Mouse (Mus musculus) kidney, postnatal 25 days (tissue): ENCODE data around the gene Ablim1.

Experiments
- DNase-seq, 2 experiments: peaks; one replicate each; pipeline ENCODE4 v3.0.0; 2021; ENCODE audit warnings: mixed read lengths in 2 of 2

Gene Ablim1

DNA sequence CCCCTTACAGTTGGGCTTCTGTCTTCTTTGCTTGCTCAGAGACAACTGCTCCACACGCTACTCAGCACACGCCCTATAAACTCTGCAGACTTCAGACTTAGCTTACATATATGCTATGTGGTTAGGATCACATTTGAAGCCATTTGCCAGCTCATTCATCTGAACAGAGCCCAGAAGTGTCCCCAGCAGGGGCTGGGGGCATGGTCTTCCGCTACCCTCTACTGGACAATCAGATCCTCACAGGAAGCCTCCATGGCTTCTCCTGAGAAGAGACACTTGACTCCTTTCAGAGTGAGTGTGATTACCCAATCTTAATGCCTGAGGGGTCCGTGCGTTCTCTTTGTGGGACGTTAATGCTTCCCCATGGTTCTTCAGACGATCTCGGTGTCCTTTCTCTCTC is 59.6 kb downstream of the Ablim1 start:
- DNase-seq: peak in 1 of 2 experiments; percentile 28

DNA sequence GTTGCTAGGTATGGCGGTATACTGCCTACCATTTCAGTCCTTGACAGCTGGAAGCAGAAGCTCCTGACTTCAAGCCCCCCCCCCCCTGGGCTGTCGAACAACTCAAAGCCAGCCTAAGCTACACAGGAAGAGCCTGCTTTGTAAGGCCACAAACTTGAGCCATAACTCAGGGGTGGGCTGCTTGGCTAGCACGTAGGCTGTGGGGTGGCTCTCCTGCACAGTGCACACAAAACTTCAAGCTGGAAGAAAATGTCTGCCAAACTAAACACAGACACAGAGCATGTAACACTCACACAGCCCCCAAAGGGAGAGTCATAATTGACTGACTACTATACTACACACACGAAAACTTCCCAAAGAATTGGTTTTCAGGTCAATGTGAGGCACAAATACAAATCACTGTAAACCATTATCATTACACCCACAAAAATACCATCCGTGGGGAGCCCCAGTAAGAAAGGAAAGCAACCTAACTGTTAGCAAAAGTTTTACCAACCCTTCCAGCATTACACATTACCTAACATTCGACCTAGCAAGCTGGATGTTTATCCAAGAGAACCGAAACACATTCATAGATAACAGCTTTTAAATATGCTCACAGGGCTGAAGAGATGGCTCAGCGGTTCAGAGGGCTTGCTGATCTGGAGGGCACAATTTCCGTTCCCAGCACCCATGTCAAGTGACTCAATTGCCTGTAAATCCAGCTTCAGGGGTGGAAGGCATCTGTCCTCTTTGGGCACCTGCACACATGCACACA is 61.8 kb downstream of the Ablim1 start:
- peak in 1 of 2 experiments; percentile 8 for DNase-seq

DNA sequence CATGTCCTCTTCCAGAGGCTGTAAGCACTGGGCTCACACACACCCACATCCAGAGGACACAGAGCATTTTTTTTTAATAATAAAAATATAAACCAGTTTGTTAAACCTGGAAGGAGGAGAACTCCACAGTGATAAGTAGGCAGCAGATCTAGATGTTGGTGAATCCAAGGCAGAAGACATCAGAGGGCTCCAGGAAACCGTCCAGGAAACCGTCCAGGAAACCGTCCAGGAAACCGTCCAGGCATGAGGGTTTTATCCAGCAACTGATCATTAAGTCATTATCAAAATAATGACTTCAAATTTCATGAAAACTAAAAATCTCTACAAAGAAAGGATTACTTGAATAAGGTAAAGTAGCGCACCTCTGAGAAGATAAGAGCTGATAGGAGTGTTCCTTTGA is 65.9 kb downstream of the Ablim1 start:
- DNase-seq: no peak

DNA sequence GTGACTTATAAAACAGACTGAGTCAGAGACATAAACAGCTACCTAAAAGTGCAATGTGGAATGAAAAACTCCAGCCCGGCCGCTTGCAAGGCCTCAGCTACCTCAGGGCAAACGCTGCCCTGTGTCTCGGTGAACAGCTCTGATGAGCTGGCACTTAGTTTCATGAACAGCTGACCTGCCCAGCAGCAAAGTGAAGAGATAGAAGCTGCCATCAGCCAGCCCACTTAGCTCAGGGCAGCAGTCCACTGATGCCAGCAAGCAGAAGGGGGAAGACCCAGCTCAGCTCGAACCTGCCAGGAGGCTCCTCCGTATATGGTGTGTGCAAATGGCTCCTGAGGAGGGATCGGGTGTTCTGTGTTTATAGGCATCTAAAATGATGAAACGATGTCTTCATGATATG is 67.5 kb downstream of the Ablim1 start:
- no peak for DNase-seq

DNA sequence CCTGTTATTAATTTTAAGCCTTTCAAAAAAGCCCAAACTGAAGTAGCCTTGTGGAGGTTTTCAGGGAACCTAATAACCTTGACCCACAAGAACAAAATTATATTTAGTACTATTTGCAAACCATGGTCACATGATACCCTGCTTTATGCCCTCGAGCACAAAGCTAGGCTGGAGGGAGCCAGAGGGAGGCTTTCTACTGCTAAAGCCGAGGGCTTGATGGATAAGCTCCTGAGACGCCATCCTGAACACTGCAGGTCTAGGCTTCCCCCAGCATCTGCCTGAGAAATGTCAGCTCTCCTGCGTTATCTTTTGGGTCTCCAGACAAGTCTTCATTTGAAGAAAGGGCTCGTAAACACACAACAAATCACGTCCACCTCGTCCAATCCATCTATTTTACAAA is 70.4 kb downstream of the Ablim1 start:
- no peak for DNase-seq

DNA sequence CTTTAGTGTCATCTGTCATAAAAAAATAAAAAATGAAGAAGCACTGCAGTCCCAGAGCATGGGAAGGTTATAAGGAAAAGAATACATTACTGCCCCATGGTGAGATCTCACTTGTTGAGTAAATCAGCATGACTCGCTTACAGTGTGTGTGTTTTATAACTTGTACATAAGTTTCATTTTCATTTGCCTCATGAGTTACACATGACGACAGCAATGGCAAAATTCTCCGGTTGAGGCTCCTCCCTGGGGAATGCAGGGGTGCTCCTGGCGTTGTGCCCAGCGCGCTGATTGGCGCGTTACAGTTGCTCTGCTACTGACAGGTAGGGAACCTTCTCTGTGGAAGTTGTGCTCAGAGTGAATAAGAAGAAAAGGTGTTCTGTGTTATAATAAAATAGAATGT is 71.1 kb downstream of the Ablim1 start:
- DNase-seq: peak; percentile 37 to 78

DNA sequence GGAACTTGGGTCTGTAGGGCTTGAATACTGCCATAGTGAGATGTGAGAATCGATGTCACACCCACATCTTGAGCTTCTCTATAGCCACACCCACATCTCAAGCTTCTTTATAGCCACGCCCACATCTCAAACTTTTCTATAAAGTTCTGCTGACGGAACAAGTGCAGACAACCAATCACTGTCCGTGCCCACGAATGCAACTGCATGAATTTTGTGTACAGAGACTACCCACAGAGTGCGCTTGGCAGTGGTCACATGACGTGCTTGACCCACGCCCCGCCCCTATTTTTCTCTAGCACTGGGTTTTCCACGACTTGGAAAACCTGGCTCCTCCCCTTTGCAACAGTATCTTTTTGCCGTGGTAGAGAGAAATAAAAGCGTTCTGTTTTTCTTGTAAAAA is 71.5 kb downstream of the Ablim1 start:
- DNase-seq: no peak

DNA sequence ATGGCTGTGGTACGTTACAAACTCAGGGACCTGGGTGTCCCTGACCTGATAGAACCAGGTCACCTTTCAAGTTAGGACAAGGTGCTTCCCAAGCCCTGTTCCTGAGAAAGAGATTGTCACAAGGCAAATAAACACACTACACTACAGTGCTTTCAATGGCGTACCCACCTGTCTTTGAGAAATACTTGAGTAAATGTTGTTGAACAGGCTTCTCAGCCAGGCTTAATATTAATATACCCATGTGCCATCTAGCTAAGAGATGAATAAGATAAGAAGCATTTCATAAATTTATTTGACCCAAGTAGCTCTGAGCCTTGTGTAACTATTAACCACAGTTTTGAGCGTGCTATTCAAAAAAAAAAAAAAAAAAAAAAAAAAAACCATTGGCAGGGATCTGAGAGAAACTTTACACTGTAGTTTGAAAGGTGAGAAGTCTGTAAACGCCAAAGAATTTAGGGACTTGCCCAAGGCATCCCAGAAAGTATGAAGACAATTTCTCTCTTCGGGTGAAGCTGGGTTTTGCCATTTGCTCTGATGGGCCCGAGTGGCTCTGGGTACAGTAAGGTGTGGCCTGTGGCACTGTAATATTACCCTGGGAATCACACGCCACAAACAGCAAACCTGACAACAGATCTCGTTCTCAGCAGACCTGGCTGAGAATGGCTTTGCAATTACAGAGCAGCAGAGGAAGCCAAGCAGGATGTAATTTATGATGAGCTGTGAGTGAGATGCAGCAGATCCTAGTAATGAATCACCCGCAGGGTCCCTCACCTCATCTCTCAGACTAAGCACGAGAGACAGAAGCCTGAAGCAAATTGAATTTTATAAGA is 73.1 kb downstream of the Ablim1 start:
- DNase-seq: no peak

DNA sequence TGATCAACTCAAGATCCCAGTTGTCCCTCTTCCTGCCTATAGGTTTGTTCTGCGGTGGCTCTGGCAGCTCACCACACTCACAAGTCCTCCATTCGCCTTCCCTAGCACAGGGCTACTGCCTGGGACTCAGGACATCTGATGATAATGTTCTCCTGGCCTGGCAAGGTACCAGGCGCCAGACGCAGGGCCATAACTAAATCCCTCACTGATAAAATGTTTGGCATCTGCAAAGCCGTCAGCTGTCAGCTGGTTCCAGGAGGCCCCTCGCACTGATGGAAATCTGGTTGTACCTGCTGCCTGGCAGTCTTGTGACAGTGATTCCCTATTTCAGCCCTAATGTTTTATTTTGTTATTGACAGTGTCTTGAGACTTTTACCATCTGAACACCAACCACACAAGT is 74.5 kb downstream of the Ablim1 start:
- DNase-seq: no peak

DNA sequence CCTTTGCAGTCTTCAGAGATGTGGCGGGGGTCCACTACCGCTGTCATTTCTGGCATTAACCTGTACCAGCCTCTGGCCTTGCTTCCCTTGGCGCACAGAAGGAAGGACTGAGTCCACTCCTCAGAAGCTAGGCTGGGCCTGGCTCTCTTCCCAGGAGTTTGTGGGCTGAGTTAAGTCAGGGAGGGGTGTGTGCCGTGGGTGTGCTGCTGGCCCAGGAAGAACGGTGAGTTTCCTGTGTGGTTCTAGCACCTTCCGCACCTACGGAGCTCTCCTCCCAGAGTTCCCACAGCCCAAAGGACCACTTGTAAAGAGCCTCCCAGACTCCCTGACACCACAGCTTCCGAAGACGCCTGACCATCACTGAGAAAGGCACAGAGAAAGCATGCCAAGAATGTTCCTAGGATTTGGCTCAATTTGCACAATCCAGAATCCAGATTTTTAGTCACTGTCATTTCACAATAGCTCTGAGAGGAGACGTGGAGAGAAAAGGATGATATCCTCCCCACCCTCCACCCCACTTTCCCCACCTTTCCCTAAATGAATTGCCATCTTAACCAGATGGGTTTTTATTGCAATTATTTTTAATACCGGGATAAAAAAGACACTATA is 75.4 kb downstream of the Ablim1 start:
- DNase-seq: peak; percentile 88 to 91

DNA sequence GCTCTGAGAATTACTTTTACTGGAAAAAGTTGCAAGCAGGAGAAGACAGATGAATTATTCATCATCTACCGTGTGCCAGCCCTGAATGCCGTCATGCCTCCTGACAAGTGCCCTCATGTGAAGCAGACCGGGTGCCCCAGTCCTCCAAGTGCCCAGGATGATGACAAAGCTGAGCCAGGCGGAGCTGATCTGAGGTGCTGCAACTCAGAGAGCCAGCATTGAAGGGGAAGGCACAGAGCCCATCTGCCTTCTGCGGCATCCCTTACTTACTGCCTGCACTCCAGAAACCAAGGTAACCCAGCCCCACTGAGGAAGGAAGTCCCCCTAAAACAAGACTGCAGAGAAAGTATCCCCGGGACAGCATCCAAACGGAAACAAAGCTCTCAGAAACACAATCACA is 76.3 kb downstream of the Ablim1 start:
- DNase-seq: peak; percentile 59 to 82

DNA sequence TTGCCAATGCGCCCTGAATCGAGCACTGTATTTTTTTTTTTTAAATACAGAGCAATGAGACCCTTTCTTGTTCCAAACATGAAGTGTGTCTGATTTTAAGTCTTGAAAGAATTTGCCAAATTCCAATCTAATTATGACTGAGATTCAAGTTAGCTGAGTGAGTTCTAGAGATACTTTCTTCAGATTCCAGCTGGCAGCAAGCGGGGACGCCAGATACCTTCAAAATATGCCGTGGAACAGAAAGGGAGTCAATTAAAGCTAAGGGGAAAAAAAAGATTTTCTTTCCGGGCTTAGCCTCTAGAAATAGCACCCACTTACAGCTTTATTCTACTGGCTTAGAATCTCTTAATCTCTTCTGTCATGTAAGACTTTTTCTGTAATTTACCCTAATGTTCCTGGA is 77.2 kb downstream of the Ablim1 start:
- no peak for DNase-seq

DNA sequence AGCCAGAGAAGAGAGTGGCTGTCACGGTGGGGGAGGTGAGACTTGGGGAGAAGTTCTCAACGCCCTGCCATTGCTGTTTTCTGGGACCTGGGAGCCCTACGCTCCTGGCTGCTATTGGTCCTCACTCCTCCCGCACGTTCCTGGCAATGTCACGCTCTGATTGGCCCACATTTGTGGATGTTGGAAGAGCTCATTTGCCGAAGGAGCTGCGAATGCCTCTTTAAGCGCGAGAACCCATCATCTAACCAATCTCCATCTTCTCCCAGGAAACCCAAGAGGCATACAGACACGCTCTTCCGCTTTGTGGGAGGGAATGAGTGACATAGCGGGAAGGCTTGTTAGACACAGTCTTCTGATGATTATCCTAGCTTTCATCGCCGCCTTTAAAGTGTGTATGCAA is 78.1 kb downstream of the Ablim1 start:
- no peak for DNase-seq

DNA sequence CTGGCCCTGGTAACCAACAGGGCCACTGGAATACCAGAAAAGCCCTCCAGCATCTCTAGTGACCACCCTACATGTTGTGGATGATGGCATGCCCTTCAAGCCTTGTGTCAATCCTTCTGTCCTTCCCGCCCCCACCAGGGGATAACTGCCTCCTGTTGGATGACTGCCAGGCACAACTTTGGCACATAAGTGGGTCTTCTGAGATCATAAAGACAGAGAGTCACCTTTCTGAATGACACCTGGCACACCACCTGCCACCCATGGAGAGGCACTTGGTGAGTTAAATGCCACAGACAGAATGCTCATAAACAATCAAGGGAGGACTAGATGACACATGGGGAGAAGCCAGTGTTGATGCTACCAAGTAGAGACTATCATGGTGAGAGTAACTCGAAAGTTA is 78.8 kb downstream of the Ablim1 start:
- no peak for DNase-seq

DNA sequence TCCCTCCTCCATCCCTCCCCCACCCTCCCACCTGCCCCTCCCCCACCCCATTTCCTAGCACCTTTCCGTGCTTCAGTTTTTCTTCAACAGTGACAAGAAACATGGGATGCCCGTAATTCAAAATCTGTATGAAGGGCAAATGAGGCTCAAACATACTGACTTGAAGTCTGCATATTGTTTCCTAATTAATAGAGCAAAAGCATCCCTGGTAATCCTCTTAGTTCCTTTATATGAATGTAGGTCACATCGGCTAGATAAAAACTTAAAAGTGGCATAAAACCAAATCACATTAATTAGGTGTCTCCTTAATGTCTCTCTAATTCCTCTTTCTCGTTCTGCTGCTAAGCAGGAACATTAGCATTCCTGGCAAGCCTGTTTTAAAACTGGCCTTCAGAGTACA is 83.7 kb downstream of the Ablim1 start:
- no peak for DNase-seq

DNA sequence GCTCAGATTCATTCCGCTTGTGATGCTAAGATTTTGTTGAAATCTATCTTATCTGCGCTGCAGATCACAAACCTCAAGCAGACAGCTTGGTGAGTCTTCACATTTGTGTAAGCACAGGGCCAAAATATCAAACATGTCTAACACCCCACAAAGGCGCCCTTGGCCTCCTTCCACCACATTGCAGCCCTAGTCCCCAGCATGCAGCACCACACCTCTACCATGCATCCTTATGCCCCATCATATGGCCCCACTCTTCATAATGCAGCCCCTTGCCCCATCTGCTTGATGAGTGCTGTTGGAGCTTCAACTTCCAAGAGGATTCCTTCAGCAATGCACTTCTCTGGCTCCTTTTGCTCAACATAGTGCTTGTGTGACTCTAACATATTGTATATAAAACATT is 85.6 kb downstream of the Ablim1 start:
- DNase-seq: no peak

DNA sequence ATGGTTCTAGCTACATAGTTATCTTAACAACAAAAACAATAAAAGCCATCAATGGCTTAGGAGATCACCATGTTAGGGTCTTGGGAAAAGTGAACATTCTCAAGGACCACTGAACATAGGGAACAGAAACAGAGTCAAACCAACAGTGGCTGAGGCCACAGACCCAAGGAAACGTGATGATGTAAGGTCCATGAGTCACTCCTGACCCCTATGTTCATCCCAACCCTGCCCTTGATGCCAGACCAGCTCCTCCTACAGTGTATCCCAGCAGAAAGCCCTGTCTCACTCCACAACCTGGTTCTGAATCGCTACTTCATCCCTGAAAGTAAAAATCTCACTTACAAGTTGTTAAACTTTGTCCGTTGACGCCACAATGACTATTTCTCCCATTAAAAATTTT is 86.1 kb downstream of the Ablim1 start:
- DNase-seq: no peak

DNA sequence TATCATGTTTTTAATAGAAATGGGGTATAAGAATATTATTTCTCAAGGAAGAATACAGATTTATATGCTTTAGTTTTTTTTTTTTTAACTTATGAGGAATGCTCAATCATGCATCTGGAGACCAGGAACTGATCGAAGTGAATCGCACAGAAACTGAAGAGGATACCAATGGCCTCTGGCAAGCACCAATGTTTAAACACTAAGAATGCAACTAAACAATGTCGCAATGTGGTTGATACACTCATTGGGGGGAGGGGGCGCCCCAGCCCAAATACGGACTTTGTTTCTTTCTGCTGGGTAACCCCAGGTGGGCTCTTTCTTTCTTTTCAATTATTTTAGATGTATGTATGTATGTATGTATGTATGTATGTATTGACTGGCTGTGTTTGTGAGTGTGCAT is 90.3 kb downstream of the Ablim1 start:
- DNase-seq: no peak

DNA sequence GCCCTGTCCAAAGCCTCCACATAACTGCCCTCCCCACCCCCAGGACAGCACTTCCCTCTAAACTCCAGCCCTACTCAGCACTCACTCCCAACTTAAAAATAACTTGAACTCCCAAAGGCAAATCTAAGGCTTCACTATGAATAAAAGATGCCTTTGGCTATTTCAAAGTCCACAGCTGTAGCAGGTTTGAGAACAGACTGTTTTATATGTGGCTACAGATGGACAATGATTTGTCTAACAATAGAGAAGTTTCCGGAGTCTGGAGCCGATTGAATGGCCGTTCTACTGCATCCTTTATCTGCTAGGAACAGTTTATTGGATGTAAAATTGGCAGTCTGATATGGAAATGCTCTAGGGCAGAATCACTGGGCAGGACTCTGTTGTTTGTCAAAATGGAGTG is 91.0 kb downstream of the Ablim1 start:
- no peak for DNase-seq

DNA sequence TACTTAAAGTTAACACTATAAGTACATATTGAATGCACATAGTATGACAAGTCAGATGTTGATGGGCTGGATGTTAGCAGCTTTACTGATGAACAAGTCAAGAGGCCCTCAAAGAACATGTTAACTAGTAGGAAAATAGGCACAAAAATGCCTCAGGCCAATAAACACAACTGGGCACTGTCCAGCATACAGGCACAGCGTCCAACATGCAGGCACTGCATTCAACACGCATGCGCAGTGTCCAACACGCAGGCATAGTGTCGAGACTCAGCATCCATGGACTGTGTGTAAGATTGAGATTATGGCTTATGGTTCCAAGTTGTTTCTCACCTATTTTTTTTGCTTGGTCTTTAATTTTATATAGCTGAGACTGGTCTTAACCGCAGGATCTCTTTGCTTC is 92.1 kb downstream of the Ablim1 start:
- DNase-seq: no peak

DNA sequence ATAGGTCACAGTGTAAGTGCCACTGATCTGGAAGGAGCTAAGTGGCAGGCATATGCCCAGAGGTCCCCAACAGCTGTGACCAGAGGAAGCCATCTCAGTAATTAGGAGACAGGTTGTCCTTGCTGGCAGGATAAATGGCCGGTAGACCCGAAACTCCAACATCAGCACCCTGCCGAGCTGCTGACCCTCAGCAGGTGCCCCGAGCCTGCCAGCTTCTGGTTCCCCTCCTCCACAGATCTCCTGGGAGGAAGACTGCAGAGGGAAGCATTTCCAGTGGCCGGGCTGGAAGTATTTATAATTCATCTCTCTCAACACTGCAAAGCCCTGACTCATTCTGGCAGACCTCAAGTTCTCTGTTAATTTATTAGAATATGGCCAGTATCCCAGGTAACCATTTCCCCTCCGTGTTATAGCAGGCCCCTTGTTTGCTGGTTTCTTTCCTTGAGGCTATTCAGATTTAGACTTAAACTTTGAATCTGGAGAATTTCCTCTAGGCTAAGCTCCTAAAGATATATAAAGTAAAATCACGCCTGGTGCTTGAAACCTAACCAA is 93.0 kb downstream of the Ablim1 start:
- DNase-seq: no peak

DNA sequence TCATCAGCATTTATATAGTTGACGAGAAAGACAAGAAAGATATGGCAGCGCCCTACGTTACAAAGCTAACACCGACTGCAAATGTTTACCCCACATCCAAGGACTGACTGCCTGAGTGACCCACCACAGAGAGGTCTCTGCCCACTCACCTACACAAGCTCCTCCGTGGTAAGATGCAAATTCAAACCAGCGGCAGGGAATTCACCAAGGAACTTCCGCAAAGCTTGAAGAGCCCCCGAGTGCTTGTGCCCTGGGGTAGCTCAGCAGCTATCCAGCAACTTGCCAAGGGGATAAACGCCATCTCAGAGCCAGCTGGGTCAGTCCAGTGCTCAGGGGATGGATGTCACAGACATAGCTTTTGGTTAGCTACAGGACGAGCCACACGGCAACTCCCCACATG is 95.0 kb downstream of the Ablim1 start:
- no peak for DNase-seq

DNA sequence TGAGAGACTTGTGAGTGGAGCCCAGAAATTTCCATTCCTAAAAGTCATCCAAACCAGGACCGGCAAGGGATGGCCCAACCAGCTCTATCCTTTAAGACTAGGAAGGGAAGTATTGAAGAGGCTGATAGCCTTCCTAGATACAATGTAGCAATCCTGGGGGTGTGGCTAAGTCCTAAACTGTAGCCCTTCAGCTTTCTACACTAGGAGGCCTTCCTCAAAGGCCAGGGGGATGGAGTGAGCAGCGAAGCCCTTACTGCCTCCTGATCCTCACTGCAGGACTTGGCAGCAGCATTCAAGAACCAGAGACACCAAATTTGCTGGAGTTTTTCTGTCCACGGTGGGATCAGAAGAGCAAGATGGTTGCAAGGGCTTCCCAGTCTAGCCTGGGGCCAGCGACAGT is 97.6 kb downstream of the Ablim1 start:
- DNase-seq: no peak

DNA sequence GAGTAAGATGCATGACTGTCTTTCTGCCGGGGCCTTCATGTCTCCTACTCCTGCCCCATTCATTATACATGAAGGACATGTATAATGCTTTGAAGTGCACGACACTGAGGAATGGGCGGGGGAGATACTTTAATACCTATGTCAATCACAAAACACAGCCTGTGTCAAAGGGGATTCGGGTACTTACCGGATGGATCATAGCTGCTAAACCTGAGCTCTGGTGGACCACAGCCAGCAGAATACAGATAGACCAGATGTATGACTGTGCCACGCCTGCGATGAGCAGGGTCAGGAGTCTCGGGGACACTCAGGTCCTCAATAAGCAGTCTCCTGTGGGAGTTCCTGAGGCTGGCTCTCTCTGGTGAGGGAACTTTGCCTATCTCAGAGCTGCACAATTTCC is 99.2 kb downstream of the Ablim1 start:
- no peak for DNase-seq
